Mouse (Mus musculus) Patski (cell line): Measurements from ENCODE around the gene Ggta1. TPM values are rescaled to one million over a fixed set of nuclear protein-coding genes. Genes with fewer than 3 reads are reported as not detected.

Experiments used
- ATAC-seq: fragments of 100-300 bp; one replicate; pipeline ENCODE4 v1.8.0; 2021
- CTCF ChIA-PET: fragments of 350-600 bp; sonication (Branson Sonifier 250); formaldehyde crosslinking; loops from one replicate; lab custom pipeline; 2022; ENCODE audit warnings: inconsistent platforms; lab: Charles Lee
- POLR2A ChIA-PET: fragments of 350-600 bp; sonication (Branson Sonifier 250); formaldehyde crosslinking; loops from one replicate; lab custom pipeline; 2022; ENCODE audit warnings: antibody characterized with exemption, inconsistent platforms; lab: Charles Lee
- DNase-seq: peaks from one replicate; pipeline ENCODE4 v3.0.0-alpha.2; 2011; ENCODE audit warnings: low read depth, low spot score
- H3K27me3 ChIP-seq: fragments of 371-371 bp; one replicate; pipeline ENCODE4 v1.5.1; 2021
- CTCF ChIP-seq: fragments of 100-300 bp; IDR thresholded peaks from one replicate; pipeline ENCODE4 v1.5.1; 2021
- in situ Hi-C: fragments of 300-500 bp; cut with MboI; formaldehyde crosslinking; loops from 3 replicates; pipeline ENCODE4 v1.11.1; 2018; ENCODE audit warnings: low pct_unique_long_range_greater_than_20kb, mixed read lengths
- polyA plus RNA-seq: library from polyadenylated mRNA; unstranded; gene quantifications from one replicate; pipeline ENCODE4 v1.2.3, GENCODE M21; 2021

Gene Ggta1
- polyA plus RNA-seq, 1 experiment from 2014 or later = 25.5 TPM

- no peaks in the 10 kb centered on the region for H3K27me3 ChIP-seq
- no peak for TF ChIP-seq CTCF
- ATAC-seq (no peak), DNase-seq (no peak)
- ChIA-PET CTCF (no interaction called here), POLR2A (no interaction called here)
- in situ Hi-C loops = no loop called here
Measured at GRCm38 (mm10) chr2:35423711-35424339, 39.2 kb downstream of the Ggta1 start.

- DNase-seq (no peak), ATAC-seq (no peak)
- in situ Hi-C loops = no loop called here
- ChIA-PET POLR2A (interaction anchor here (0.6 kb wide), 1 partner anchor 13 kb away, joined by 3 read pairs; no protein-coding TSS in a partner anchor), CTCF (interaction anchor here (1.2 kb wide), 1 partner anchor 25 kb away, joined by 3 read pairs; the partner anchor contains the start of gene 4930402F06Rik)
- no peaks in the 10 kb centered on the region for H3K27me3 ChIP-seq
- TF ChIP-seq CTCF = no peak
Measured at GRCm38 (mm10) chr2:35422384-35422783, 40.6 kb downstream of the Ggta1 start.

- TF ChIP-seq CTCF = no peak
- ChIA-PET POLR2A (no interaction called here), CTCF (interaction anchor here (0.8 to 1.4 kb wide), 3 partner anchors 9 to 72 kb away, joined by 3 to 4 read pairs (median 4); partner anchors contain the start of gene 4930402F06Rik)
- no peak for ATAC-seq
- no peak for DNase-seq
- in situ Hi-C loops = no loop called here
- H3K27me3 ChIP-seq = no peaks in the 10 kb centered on the region
Measured at GRCm38 (mm10) chr2:35420681-35421080, 42.4 kb downstream of the Ggta1 start.

GRCm38 (mm10) chr2:35419671-35420070, 43.4 kb downstream of the Ggta1 start:
- no peaks in the 10 kb centered on the region for H3K27me3 ChIP-seq
- TF ChIP-seq CTCF = no peak
- DNase-seq (no peak), ATAC-seq (no peak)
- in situ Hi-C loops = no loop called here
- ChIA-PET POLR2A (no interaction called here), CTCF (interaction anchor here (1.3 kb wide), 1 partner anchor 8 kb away, joined by 4 read pairs; no protein-coding TSS in a partner anchor)

- TF ChIP-seq CTCF = no peak
- DNase-seq (no peak), ATAC-seq (no peak)
- in situ Hi-C loops = no loop called here
- ChIA-PET POLR2A (no interaction called here), CTCF (interaction anchor here (1.3 kb wide), 1 partner anchor 8 kb away, joined by 4 read pairs; no protein-coding TSS in a partner anchor)
- no peaks in the 10 kb centered on the region for H3K27me3 ChIP-seq
Measured at GRCm38 (mm10) chr2:35419243-35419642, 43.8 kb downstream of the Ggta1 start.

GRCm38 (mm10) chr2:35417231-35417630, 45.8 kb downstream of the Ggta1 start:
- ChIA-PET POLR2A (interaction anchor here (0.7 kb wide), 1 partner anchor 72 kb away, joined by 3 read pairs; no protein-coding TSS in a partner anchor), CTCF (no interaction called here)
- in situ Hi-C loops = no loop called here
- no peak for DNase-seq
- H3K27me3 ChIP-seq = no peaks in the 10 kb centered on the region
- no peak for ATAC-seq
- TF ChIP-seq CTCF = no peak

GRCm38 (mm10) chr2:35416473-35416872, 46.6 kb downstream of the Ggta1 start:
- H3K27me3 ChIP-seq = no peaks in the 10 kb centered on the region
- CTCF ChIA-PET = interaction anchor here (1.1 kb wide), 1 partner anchor 18 kb away, joined by 3 read pairs; no protein-coding TSS in a partner anchor
- ATAC-seq = no peak
- in situ Hi-C loops = no loop called here
- POLR2A ChIA-PET = no interaction called here
- no peak for TF ChIP-seq CTCF
- DNase-seq = no peak

GRCm38 (mm10) chr2:35412810-35413209, 50.2 kb downstream of the Ggta1 start:
- TF ChIP-seq CTCF = no peak
- ChIA-PET CTCF (no interaction called here), POLR2A (no interaction called here)
- DNase-seq (no peak), ATAC-seq (no peak)
- H3K27me3 ChIP-seq = no peaks in the 10 kb centered on the region
- in situ Hi-C loops = no loop called here

- H3K27me3 ChIP-seq = no peaks in the 10 kb centered on the region
- in situ Hi-C loops = no loop called here
- no peak for ATAC-seq
- ChIA-PET CTCF (no interaction called here), POLR2A (no interaction called here)
- TF ChIP-seq CTCF = no peak
- DNase-seq = no peak
Measured at GRCm38 (mm10) chr2:35412246-35412645, 50.8 kb downstream of the Ggta1 start.

GRCm38 (mm10) chr2:35411640-35412190, 51.3 kb downstream of the Ggta1 start:
- POLR2A ChIA-PET = no interaction called here
- H3K27me3 ChIP-seq = no peaks in the 10 kb centered on the region
- TF ChIP-seq CTCF = no peak
- ATAC-seq (no peak), DNase-seq (no peak)
- CTCF ChIA-PET = interaction anchor here (1.0 to 1.8 kb wide), 2 partner anchors 8 to 14 kb away, joined by 4 to 6 read pairs; partner anchors contain the start of gene 4930402F06Rik
- in situ Hi-C loops = no loop called here

- H3K27me3 ChIP-seq = no peaks in the 10 kb centered on the region
- ChIA-PET CTCF (no interaction called here), POLR2A (no interaction called here)
- no peak for ATAC-seq
- in situ Hi-C loops = no loop called here
- no peak for DNase-seq
- TF ChIP-seq CTCF = no peak
Measured at GRCm38 (mm10) chr2:35409466-35409865, 53.6 kb downstream of the Ggta1 start.
